Mouse (Mus musculus): ENCODE measurements at regions not wholly inside any gene's neighbourhood (a gene's known extent, or its start where the extent isn't known, plus 50 kb on each side); places are given as distances from the start of the nearest gene placed in this dataset.

- Histone ChIP-seq H3K4me3 (replicated peaks; ENCODE audit: low read length) (no peak overlapping the region), H3K27ac (replicated peaks; ENCODE audit: low read depth, low read length) (no peak overlapping the region), H3K4me2 (replicated peaks; ENCODE audit: low read depth, low read length, severe bottlenecking) (no peak overlapping the region), H3K27me3 (ENCODE audit: control insufficient read depth, insufficient read depth, low read length) (no peaks in the 10 kb centered on the region), H3K9ac (ENCODE audit: low read depth, low read length, severe bottlenecking) (no peak overlapping the region), H3K4me1 (ENCODE audit: control insufficient read depth, insufficient read depth, low read length) (no peaks in the 10 kb centered on the region), H3K36me3 (ENCODE audit: control insufficient read depth, insufficient read depth, low read length) (no peaks in the 10 kb centered on the region), H3K9me3 (ENCODE audit: control insufficient read depth, low read length) (no peaks in the 10 kb centered on the region)
- ATAC-seq (ENCODE audit: low FRiP score, low read depth) (no peak), DNase-seq (ENCODE audit: low spot score) (no peak)
- 37% methylated on average over 2 of the region's 2 CpGs for WGBS
- TF ChIP-seq POLR2A (IDR thresholded peaks at IDR 0.05; ENCODE audit: borderline replicate concordance, extremely low read depth, insufficient read depth, insufficient read length): no peak
Measured at GRCm38 (mm10) chr17:87558419-87558818, 77.4 kb upstream of the Epcam start.

- DNase-seq (ENCODE audit: low spot score) (no peak), ATAC-seq (ENCODE audit: low FRiP score, low read depth) (no peak)
- no peak overlapping the region for H3K4me3 ChIP-seq (replicated peaks; ENCODE audit: low read length)
- H3K4me1 ChIP-seq (ENCODE audit: control insufficient read depth, insufficient read depth, low read length): no peaks in the 10 kb centered on the region
- H3K27ac ChIP-seq (replicated peaks; ENCODE audit: low read depth, low read length): no peak overlapping the region
- WGBS: 79% methylated on average over 10 of the region's 10 CpGs
- no peaks in the 10 kb centered on the region for H3K9me3 ChIP-seq (ENCODE audit: control insufficient read depth, low read length)
- TF ChIP-seq POLR2A (IDR thresholded peaks at IDR 0.05; ENCODE audit: borderline replicate concordance, extremely low read depth, insufficient read depth, insufficient read length): no peak
- no peaks in the 10 kb centered on the region for H3K36me3 ChIP-seq (ENCODE audit: control insufficient read depth, insufficient read depth, low read length)
- H3K9ac ChIP-seq (ENCODE audit: low read depth, low read length, severe bottlenecking): no peak overlapping the region
- H3K27me3 ChIP-seq (ENCODE audit: control insufficient read depth, insufficient read depth, low read length): no peaks in the 10 kb centered on the region
- no peak overlapping the region for H3K4me2 ChIP-seq (replicated peaks; ENCODE audit: low read depth, low read length, severe bottlenecking)
Measured at GRCm38 (mm10) chr17:87559641-87560040, 76.1 kb upstream of the Epcam start.

DNA sequence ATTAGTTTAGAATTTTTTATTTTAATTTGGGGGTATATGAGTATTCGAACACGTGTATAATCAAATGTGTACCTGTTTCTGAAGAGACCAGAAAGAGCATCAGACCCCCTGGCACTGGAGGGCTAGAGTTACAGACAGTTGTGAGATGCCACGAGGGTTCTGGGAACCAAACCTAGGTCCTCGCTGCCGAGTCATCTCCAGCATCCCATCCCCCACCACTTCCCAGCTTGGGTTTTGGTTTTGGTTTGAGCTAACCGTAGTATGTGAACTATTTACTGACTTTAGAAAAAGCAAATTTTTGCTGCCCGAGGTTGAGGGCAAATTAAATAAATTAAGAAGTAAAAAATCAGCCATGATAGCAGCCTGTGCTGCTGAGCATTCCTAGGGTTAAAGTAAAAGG lies 74.9 kb upstream of the Epcam start:
- Histone ChIP-seq H3K27me3 (ENCODE audit: control insufficient read depth, insufficient read depth, low read length) (no peaks in the 10 kb centered on the region), H3K27ac (replicated peaks; ENCODE audit: low read depth, low read length) (no peak overlapping the region), H3K9ac (ENCODE audit: low read depth, low read length, severe bottlenecking) (no peak overlapping the region), H3K4me3 (replicated peaks; ENCODE audit: low read length) (no peak overlapping the region), H3K36me3 (ENCODE audit: control insufficient read depth, insufficient read depth, low read length) (no peaks in the 10 kb centered on the region), H3K9me3 (ENCODE audit: control insufficient read depth, low read length) (no peaks in the 10 kb centered on the region), H3K4me2 (replicated peaks; ENCODE audit: low read depth, low read length, severe bottlenecking) (no peak overlapping the region), H3K4me1 (ENCODE audit: control insufficient read depth, insufficient read depth, low read length) (no peaks in the 10 kb centered on the region)
- no peak for DNase-seq (ENCODE audit: low spot score)
- WGBS: 83% methylated on average over 7 of the region's 7 CpGs
- no peak for ATAC-seq (ENCODE audit: low FRiP score, low read depth)
- TF ChIP-seq POLR2A (IDR thresholded peaks at IDR 0.05; ENCODE audit: borderline replicate concordance, extremely low read depth, insufficient read depth, insufficient read length): no peak

GRCm38 (mm10) chr17:87563375-87563774 lies 72.4 kb upstream of the Epcam start:
- 81% methylated on average over 5 of the region's 5 CpGs for WGBS
- H3K9ac ChIP-seq (ENCODE audit: low read depth, low read length, severe bottlenecking): no peak overlapping the region
- DNase-seq (ENCODE audit: low spot score): no peak
- H3K36me3 ChIP-seq (ENCODE audit: control insufficient read depth, insufficient read depth, low read length): no peaks in the 10 kb centered on the region
- peaks cover 3% of the 10 kb centered on the region; the same call in 1 of the 2 replicates for H3K4me1 ChIP-seq (ENCODE audit: control insufficient read depth, insufficient read depth, low read length)
- no peak for TF ChIP-seq POLR2A (IDR thresholded peaks at IDR 0.05; ENCODE audit: borderline replicate concordance, extremely low read depth, insufficient read depth, insufficient read length)
- no peaks in the 10 kb centered on the region for H3K27me3 ChIP-seq (ENCODE audit: control insufficient read depth, insufficient read depth, low read length)
- no peak overlapping the region for H3K27ac ChIP-seq (replicated peaks; ENCODE audit: low read depth, low read length)
- H3K4me2 ChIP-seq (replicated peaks; ENCODE audit: low read depth, low read length, severe bottlenecking): no peak overlapping the region
- no peak for ATAC-seq (ENCODE audit: low FRiP score, low read depth)
- H3K9me3 ChIP-seq (ENCODE audit: control insufficient read depth, low read length): no peaks in the 10 kb centered on the region
- H3K4me3 ChIP-seq (replicated peaks; ENCODE audit: low read length): no peak overlapping the region

- WGBS: 76% methylated on average over 4 of the region's 4 CpGs
Measured at GRCm38 (mm10) chr17:87565631-87566030, 70.1 kb upstream of the Epcam start.

DNA sequence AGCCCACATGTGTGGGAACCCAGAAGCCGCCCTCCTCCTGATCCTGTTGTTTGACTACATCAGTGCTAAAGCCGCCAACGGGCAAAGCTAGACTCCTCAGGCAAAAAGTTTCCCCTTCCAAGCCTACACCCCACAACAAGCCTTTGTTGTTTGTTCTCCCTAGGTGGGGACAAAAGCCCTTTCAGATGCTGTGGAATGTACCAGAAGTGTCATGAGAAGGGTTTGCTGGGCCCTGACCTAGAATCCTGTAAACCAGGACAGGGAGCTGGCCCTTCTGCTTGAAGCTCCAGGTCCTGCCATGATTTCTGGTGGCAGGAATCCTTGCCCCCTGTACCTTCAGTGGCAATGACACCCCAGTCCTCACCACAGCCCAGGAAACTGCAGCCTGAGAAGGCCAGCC lies 69.5 kb upstream of the Epcam start:
- H3K9me3 ChIP-seq (ENCODE audit: control insufficient read depth, low read length): no peaks in the 10 kb centered on the region
- no peak for TF ChIP-seq POLR2A (IDR thresholded peaks at IDR 0.05; ENCODE audit: borderline replicate concordance, extremely low read depth, insufficient read depth, insufficient read length)
- no peaks in the 10 kb centered on the region for H3K36me3 ChIP-seq (ENCODE audit: control insufficient read depth, insufficient read depth, low read length)
- no peak overlapping the region for H3K4me2 ChIP-seq (replicated peaks; ENCODE audit: low read depth, low read length, severe bottlenecking)
- no peaks in the 10 kb centered on the region for H3K27me3 ChIP-seq (ENCODE audit: control insufficient read depth, insufficient read depth, low read length)
- DNase-seq (ENCODE audit: low spot score) (no peak), ATAC-seq (ENCODE audit: low FRiP score, low read depth) (no peak)
- WGBS: 61% methylated on average over 3 of the region's 3 CpGs
- no peak overlapping the region for H3K27ac ChIP-seq (replicated peaks; ENCODE audit: low read depth, low read length)
- peaks cover 5% of the 10 kb centered on the region; the same call in 1 of the 2 replicates for H3K4me1 ChIP-seq (ENCODE audit: control insufficient read depth, insufficient read depth, low read length)
- no peak overlapping the region for H3K4me3 ChIP-seq (replicated peaks; ENCODE audit: low read length)
- H3K9ac ChIP-seq (ENCODE audit: low read depth, low read length, severe bottlenecking): no peak overlapping the region

More at GRCm38 (mm10) chr17:87565631-87566030, 70.1 kb upstream of the Epcam start:
- DNase-seq (ENCODE audit: low spot score) (no peak), ATAC-seq (ENCODE audit: low FRiP score, low read depth) (no peak)
- no peak overlapping the region for H3K4me2 ChIP-seq (replicated peaks; ENCODE audit: low read depth, low read length, severe bottlenecking)
- peaks cover 3% of the 10 kb centered on the region; the same call in 1 of the 2 replicates for H3K4me1 ChIP-seq (ENCODE audit: control insufficient read depth, insufficient read depth, low read length)
- H3K4me3 ChIP-seq (replicated peaks; ENCODE audit: low read length): no peak overlapping the region
- TF ChIP-seq POLR2A (IDR thresholded peaks at IDR 0.05; ENCODE audit: borderline replicate concordance, extremely low read depth, insufficient read depth, insufficient read length): no peak
- no peak overlapping the region for H3K27ac ChIP-seq (replicated peaks; ENCODE audit: low read depth, low read length)
- H3K9me3 ChIP-seq (ENCODE audit: control insufficient read depth, low read length): no peaks in the 10 kb centered on the region
- no peak overlapping the region for H3K9ac ChIP-seq (ENCODE audit: low read depth, low read length, severe bottlenecking)
- H3K27me3 ChIP-seq (ENCODE audit: control insufficient read depth, insufficient read depth, low read length): no peaks in the 10 kb centered on the region
- H3K36me3 ChIP-seq (ENCODE audit: control insufficient read depth, insufficient read depth, low read length): no peaks in the 10 kb centered on the region
